Mouse (Mus musculus) stomach, embryonic 15.5 days (tissue): ENCODE measurements around the gene Cars2. TPM values are rescaled to one million over a fixed set of nuclear protein-coding genes. Genes with fewer than 3 reads are reported as not detected.
"Not testable (repeated sequence)": the region's sequence is repeated elsewhere in the genome, so short reads cannot be mapped to it uniquely, and the experiment has no call there.

Experiments used
- ATAC-seq: fragments of 200-750 bp; cut with Nextera tagmentation; 2 replicates; pipeline ENCODE4 v1.8.0; 2017; ENCODE audit warnings: low read depth, moderate number of reproducible peaks, moderate TSS enrichment; ENCODE audit not compliant: insufficient read depth, low FRiP score
- H3K27ac ChIP-seq: fragments of 300-500 bp; sonication (generic); 2 replicates; pipeline ENCODE4 v1.5.1; 2015; ENCODE audit warnings: mild to moderate bottlenecking, inconsistent platforms
- H3K27me3 ChIP-seq: fragments of 300-500 bp; sonication (generic); replicated peaks from 2 replicates; pipeline ENCODE4 v1.6.1; 2015; ENCODE audit warnings: inconsistent platforms
- H3K36me3 ChIP-seq: fragments of 300-500 bp; sonication (generic); 2 replicates; pipeline ENCODE4 v1.6.1; 2015; ENCODE audit warnings: inconsistent platforms
- H3K4me1 ChIP-seq: fragments of 300-500 bp; sonication (generic); 2 replicates; pipeline ENCODE4 v1.6.1; 2015; ENCODE audit warnings: inconsistent platforms
- H3K4me2 ChIP-seq: fragments of 300-500 bp; sonication (generic); 2 replicates; pipeline ENCODE4 v1.6.1; 2015; ENCODE audit warnings: mild to moderate bottlenecking, inconsistent platforms
- H3K4me3 ChIP-seq: fragments of 300-500 bp; sonication (generic); replicated peaks from 2 replicates; pipeline ENCODE4 v1.5.1; 2015; ENCODE audit warnings: inconsistent platforms
- H3K9ac ChIP-seq: fragments of 300-500 bp; sonication (generic); 2 replicates; pipeline ENCODE4 v1.6.1; 2015; ENCODE audit warnings: inconsistent platforms
- H3K9me3 ChIP-seq: fragments of 300-500 bp; sonication (generic); 2 replicates; pipeline ENCODE4 v1.6.1; 2016; ENCODE audit warnings: inconsistent platforms
- WGBS: fragments of 180-500 bp; shearing (Covaris S2); methylation state at CpG from one replicate; pipeline ENCODE4 v1.1.7; 2015; 5-methylcytosine and 5-hydroxymethylcytosine counted together
- polyA plus RNA-seq: library from polyadenylated mRNA; unstranded; fragments of >200 nt; fragmentation: Nextera tagmentation; extraction: Ambion mirVana; gene quantifications from 2 replicates; pipeline ENCODE4 v1.2.1, GENCODE M21; 2015

The Cars2 gene
- polyA plus RNA-seq, 1 experiment from 2014 or later, result 27.4 TPM

DNA sequence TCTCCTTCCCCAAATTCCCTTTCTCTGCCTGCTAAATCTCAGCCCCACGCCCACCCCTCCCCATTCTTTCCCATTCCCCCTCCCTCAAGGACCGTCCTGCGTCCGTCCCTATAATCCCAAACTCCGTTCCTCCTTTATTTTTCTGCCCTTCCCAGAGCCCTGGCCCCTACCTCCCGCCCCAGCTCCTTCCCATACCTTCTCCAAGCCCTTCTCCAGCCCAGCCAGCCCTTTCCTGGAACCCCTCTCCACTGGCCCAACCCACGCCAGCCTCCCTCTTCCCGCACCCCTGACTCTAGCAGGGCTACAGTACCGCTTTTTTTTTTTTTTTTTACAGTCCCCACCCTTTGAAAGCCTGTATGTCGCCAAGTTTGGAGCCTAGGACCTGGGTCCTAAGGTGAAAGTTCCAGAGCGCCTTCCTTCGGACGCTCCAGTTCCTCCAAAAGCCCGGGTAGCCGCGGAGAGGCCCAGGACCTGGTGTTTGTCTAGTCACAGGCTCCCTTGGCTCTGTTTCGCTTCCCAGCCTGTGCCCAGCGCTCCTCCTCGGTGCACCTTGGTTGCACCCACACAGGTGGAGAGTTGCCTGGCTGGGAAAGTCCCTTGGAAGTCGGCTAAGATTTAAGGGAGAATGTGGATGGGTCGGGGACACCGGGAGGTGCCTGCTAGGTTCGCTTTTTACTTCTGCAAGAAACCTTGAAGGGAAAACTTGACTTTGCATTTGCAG lies 71.6 kb downstream of the Cars2 start:
- H3K9me3 ChIP-seq, result no peaks in the 10 kb centered on the region
- peak overlapping the region; percentile 95 for H3K4me2 ChIP-seq
- ATAC-seq, result peak; percentile 3; the same call in 1 of the 2 replicates
- H3K36me3 ChIP-seq, result no peaks in the 10 kb centered on the region
- H3K27me3 ChIP-seq, result peaks cover 22% of the 10 kb centered on the region
- H3K4me3 ChIP-seq, result peak overlapping the region; percentile 61
- no peak overlapping the region for H3K9ac ChIP-seq
- peaks cover 30% of the 10 kb centered on the region for H3K4me1 ChIP-seq
- H3K27ac ChIP-seq, result no peak overlapping the region
- 9% methylated on average over 22 of the region's 23 CpGs for WGBS

GRCm38 (mm10) chr8:11477811-11478761 lies 72.5 kb downstream of the Cars2 start, which contains the start of gene Rab20:
Gene Rab20 (minus strand): TSS chr8:11478710.
- Histone ChIP-seq H3K27ac (no peak within 1 kb of the TSS), H3K9ac (peak within 1 kb of the TSS; percentile 14; the same call in 1 of the 2 replicates), H3K9me3 (no peaks in the 10 kb centered on the region), H3K4me2 (peak within 1 kb of the TSS; percentile 95), H3K36me3 (no peaks in the 10 kb centered on the region), H3K27me3 (peaks cover 22% of the 10 kb centered on the region), H3K4me3 (peak within 1 kb of the TSS; percentile 61), H3K4me1 (peaks cover 37% of the 10 kb centered on the region)
- peak; percentile 67 for ATAC-seq
- WGBS, result under 1% methylated on average over 69 of the region's 69 CpGs

DNA sequence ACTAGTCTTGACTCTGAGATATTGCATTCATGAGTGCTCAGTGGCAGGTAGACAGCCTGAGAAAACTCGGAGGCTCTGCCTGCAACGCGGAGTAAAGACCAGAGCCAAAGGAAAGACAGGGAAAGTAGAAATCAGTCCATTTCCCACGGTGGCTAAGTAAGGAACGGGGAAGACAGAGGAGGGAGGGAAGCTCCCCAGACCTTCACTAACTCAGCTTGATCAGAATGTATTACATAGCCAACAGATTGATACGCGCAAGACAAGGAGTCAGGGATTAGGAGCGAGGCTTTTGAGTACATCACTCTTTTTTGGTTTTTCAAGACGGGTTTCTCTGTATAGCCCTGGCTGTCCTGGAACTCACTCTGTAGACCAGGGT lies 73.4 kb downstream of the Cars2 start:
- Histone ChIP-seq H3K9ac (no peak overlapping the region), H3K4me2 (peak overlapping the region; percentile 95), H3K27ac (peak overlapping the region; percentile 46; the same call in 1 of the 2 replicates), H3K4me1 (peaks cover 37% of the 10 kb centered on the region), H3K4me3 (peak overlapping the region; percentile 61), H3K9me3 (no peaks in the 10 kb centered on the region), H3K27me3 (peaks cover 22% of the 10 kb centered on the region), H3K36me3 (no peaks in the 10 kb centered on the region)
- no peak for ATAC-seq
- 4% methylated on average over 9 of the region's 9 CpGs for WGBS

DNA sequence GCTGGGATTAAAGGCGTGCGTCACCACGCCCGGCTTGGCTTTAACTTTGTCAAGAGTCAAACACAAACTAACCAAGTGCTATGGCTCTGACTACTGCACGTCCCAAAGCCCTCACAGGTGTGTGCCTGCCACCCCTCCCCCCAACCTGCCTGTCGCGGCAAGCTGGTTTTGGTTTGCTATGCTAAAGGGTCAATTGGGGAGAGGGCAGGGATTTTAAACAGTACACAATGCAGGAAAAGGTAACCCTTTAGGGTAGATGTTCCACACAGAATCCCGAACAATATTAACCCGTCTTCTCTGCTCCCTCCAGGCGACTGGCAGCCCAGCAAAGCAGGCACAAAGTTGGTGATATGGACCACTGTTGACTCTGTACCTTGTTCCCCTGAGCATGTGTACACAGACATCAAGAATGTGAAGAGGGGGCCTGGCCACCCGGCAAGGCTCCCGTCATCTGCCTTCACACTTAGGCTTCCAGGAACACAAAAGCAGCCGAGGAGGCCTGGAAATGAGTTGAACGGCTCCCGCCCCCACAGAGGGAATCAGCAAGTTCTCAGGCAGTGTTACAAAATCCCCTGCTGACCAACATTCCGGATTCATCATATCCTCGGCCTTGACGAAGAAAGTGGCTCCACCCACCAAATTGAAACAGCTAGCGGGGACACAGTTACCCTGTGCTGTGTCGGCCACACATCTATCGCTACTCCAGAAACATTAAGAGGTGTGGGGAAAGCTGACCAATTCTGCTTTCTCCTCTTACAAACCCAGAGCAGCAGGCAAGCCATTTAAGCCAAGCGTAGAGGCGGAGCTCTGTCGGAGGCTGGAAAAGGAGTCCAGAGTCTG lies 74.0 kb downstream of the Cars2 start:
- WGBS, result 10% methylated on average over 24 of the region's 24 CpGs
- no peaks in the 10 kb centered on the region for H3K36me3 ChIP-seq
- H3K27me3 ChIP-seq, result peaks cover 22% of the 10 kb centered on the region
- ATAC-seq, result no peak
- peak overlapping the region; percentile 95 for H3K4me2 ChIP-seq
- H3K9ac ChIP-seq, result no peak overlapping the region
- H3K9me3 ChIP-seq, result no peaks in the 10 kb centered on the region
- peak overlapping the region; percentile 46; the same call in 1 of the 2 replicates for H3K27ac ChIP-seq
- H3K4me3 ChIP-seq, result peak overlapping the region; percentile 61
- peaks cover 35% of the 10 kb centered on the region for H3K4me1 ChIP-seq

- WGBS, result 27% methylated on average over 2 of the region's 2 CpGs
- no peaks in the 10 kb centered on the region for H3K36me3 ChIP-seq
- H3K27me3 ChIP-seq, result peaks cover 22% of the 10 kb centered on the region
- no peaks in the 10 kb centered on the region for H3K9me3 ChIP-seq
- peak overlapping the region; percentile 95; the same call in 1 of the 2 replicates for H3K4me2 ChIP-seq
- H3K4me3 ChIP-seq, result no peak overlapping the region
- no peak overlapping the region for H3K27ac ChIP-seq
- H3K4me1 ChIP-seq, result peaks cover 33% of the 10 kb centered on the region
- no peak for ATAC-seq
- no peak overlapping the region for H3K9ac ChIP-seq
These were observed 74.7 kb downstream of the Cars2 start for GRCm38 (mm10) chr8:11475876-11476275.

GRCm38 (mm10) chr8:11475397-11475796 lies 75.2 kb downstream of the Cars2 start:
- H3K27me3 ChIP-seq, result peaks cover 22% of the 10 kb centered on the region
- H3K4me2 ChIP-seq, result no peak overlapping the region
- ATAC-seq, result no peak
- peaks cover 33% of the 10 kb centered on the region for H3K4me1 ChIP-seq
- H3K27ac ChIP-seq, result no peak overlapping the region
- H3K36me3 ChIP-seq, result no peaks in the 10 kb centered on the region
- H3K4me3 ChIP-seq, result no peak overlapping the region
- 15% methylated on average over 9 of the region's 10 CpGs for WGBS
- H3K9ac ChIP-seq, result no peak overlapping the region
- no peaks in the 10 kb centered on the region for H3K9me3 ChIP-seq

DNA sequence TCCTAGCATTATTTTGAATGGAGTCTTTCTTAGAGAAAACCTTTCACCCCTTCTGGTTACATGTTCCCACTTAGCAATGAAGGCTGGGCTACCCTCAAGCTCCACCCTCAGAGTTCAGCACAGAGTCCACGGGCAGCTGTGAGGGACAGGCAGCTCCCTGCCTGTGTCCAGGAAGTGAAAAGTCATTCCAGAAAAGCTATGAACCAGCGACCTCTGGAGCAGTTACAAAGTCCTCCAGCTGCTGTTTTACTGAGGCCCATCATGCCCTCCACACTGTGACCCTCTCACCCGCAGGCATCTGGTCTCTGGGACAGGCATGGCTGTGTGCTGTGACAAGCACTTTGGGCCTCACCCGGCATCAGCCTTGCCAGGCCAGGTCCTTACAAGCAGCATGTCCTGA lies 77.5 kb downstream of the Cars2 start:
- no peak overlapping the region for H3K4me3 ChIP-seq
- no peaks in the 10 kb centered on the region for H3K9me3 ChIP-seq
- ATAC-seq, result peak; percentile 69
- H3K27me3 ChIP-seq, result peaks cover 7% of the 10 kb centered on the region; the same call in 1 of the 2 replicates
- peaks cover 20% of the 10 kb centered on the region for H3K4me1 ChIP-seq
- no peaks in the 10 kb centered on the region for H3K36me3 ChIP-seq
- H3K9ac ChIP-seq, result no peak overlapping the region
- no peak overlapping the region for H3K4me2 ChIP-seq
- peak overlapping the region; percentile 23; the same call in 1 of the 2 replicates for H3K27ac ChIP-seq
- WGBS, result 36% methylated on average over 4 of the region's 4 CpGs

DNA sequence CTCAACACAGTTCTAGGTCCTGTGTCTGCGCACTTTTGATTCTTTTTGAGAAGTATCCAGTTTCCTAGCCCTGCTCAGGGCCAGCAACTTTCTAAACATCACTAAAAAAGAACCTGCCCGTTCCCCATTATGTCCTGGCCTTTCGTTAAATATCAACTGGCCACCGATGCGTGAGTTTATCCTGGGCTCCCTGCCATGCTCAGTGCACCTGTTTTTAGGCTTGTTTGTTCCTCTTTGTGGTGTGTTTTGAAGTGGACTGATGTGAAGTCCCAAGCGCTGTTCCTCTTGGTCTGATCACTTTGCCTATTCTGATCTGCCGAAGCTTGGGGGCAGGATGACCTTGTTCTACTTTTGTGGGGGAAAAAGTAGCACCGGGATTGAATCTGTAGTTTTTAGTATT lies 79.3 kb downstream of the Cars2 start:
- ATAC-seq, result no peak

GRCm38 (mm10) chr8:11470694-11471093 lies 79.9 kb downstream of the Cars2 start:
- no peak overlapping the region for H3K4me3 ChIP-seq
- H3K36me3 ChIP-seq, result no peaks in the 10 kb centered on the region
- WGBS, result 72% methylated on average over 7 of the region's 7 CpGs
- no peak overlapping the region for H3K27ac ChIP-seq
- no peak for ATAC-seq
- 0 out of 2 replicates have a peak, but pooled peaks cover 7% of the 10 kb centered on the region for H3K4me1 ChIP-seq
- H3K9ac ChIP-seq, result no peak overlapping the region
- no peaks in the 10 kb centered on the region for H3K9me3 ChIP-seq
- H3K4me2 ChIP-seq, result no peak overlapping the region
- 0 out of 2 replicates have a peak, but pooled peaks cover 3% of the 10 kb centered on the region for H3K27me3 ChIP-seq

More for the DNA sequence above, 79.3 kb downstream of the Cars2 start:
- Histone ChIP-seq H3K4me1 (peaks cover 9% of the 10 kb centered on the region), H3K36me3 (no peaks in the 10 kb centered on the region), H3K9ac (no peak overlapping the region), H3K27me3 (0 out of 2 replicates have a peak, but pooled peaks cover 3% of the 10 kb centered on the region), H3K4me3 (no peak overlapping the region), H3K9me3 (no peaks in the 10 kb centered on the region), H3K27ac (no peak overlapping the region), H3K4me2 (no peak overlapping the region)
- 47% methylated on average over 8 of the region's 8 CpGs for WGBS

GRCm38 (mm10) chr8:11469095-11469494 lies 81.5 kb downstream of the Cars2 start:
- no peaks in the 10 kb centered on the region for H3K9me3 ChIP-seq
- WGBS, result 7% methylated on average over 3 of the region's 3 CpGs
- no peak for ATAC-seq
- no peak overlapping the region for H3K4me2 ChIP-seq
- no peaks in the 10 kb centered on the region for H3K36me3 ChIP-seq
- 0 out of 2 replicates have a peak, but pooled peaks cover 7% of the 10 kb centered on the region for H3K4me1 ChIP-seq
- H3K4me3 ChIP-seq, result no peak overlapping the region
- H3K27ac ChIP-seq, result no peak overlapping the region
- H3K27me3 ChIP-seq, result no peaks in the 10 kb centered on the region
- no peak overlapping the region for H3K9ac ChIP-seq

- not testable (repeated sequence) for H3K4me3 ChIP-seq, H3K4me2 ChIP-seq, ATAC-seq, H3K27me3 ChIP-seq, H3K27ac ChIP-seq, H3K36me3 ChIP-seq, H3K4me1 ChIP-seq, H3K9ac ChIP-seq, H3K9me3 ChIP-seq
- 87% methylated on average over 5 of the region's 5 CpGs for WGBS
These were observed 84.1 kb downstream of the Cars2 start for GRCm38 (mm10) chr8:11466528-11466927.
